Mouse (Mus musculus) megakaryocyte progenitor cell, adult 5-6 weeks (primary cell): ENCODE data around the gene Celsr3. TPM values are rescaled to one million over a fixed set of nuclear protein-coding genes. Genes with fewer than 3 reads are reported as not detected.

Source experiments
- ATAC-seq: replicated peaks from 2 replicates; pipeline ENCODE4 v1.8.0; 2016; ENCODE audit warnings: mild to moderate bottlenecking, moderate TSS enrichment, inconsistent platforms; ENCODE audit not compliant: poor library complexity
- total RNA-seq, 2 experiments: library from RNA; stranded (forward) in 1 of 2; stranded (reverse) in 1 of 2; fragments of 157-497, 149-512 nt in 1 of 2; fragments of 200-1000 nt in 1 of 2; gene quantifications; 2 replicates each; pipeline versions ENCODE4 v1.2.3 to v1.2.4; 2015 to 2017

Gene Celsr3
- total RNA-seq, 2 experiments from 2014 or later = 2.5 to 5.4 TPM

- ATAC-seq = peak; percentile 89
These were observed 27.6 kb downstream of the Celsr3 start for GRCm38 (mm10) chr9:108853635-108854240.

DNA sequence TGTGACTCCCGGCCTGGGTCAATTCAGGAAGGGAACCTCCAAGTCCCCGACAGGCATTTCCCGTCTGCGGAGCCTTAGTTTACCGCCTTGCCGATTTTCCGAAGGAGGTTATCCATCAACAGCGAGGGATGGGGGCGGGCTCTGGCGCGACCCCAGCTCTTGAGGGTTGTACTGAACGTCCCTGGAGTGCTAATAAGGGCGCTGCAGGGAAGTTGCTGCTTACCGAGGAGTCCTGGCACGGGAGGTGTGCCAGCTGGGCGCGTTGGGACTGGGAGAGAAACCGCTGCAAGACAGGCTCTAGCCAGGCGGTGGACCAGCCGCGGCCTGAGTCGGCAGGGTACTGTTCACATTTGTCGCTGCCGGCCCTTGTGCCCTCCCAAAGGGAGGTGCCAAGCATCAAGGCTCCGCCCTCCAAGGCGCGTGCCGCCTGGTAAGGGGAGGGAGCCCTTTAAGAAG lies 28.1 kb downstream of the Celsr3 start:
- ATAC-seq = peak; percentile 88

- no peak for ATAC-seq
These were observed 29.2 kb downstream of the Celsr3 start for GRCm38 (mm10) chr9:108855335-108855734.

GRCm38 (mm10) chr9:108858792-108859527 lies 32.8 kb downstream of the Celsr3 start:
- ATAC-seq = no peak

Other genes starting within 250 kb of the Celsr3 start
- gene Wdr6, start 247.6 kb upstream of the Celsr3 start, total RNA-seq (2015) = 9.8 and 10.2 TPM in 2 replicates
- 15.5 and 17.4 TPM in 2 replicates for gene Wdr6, start 247.6 kb upstream of the Celsr3 start, total RNA-seq (2017)
- 0.39 and 1.2 TPM in 2 replicates for gene P4htm, start 228.7 kb upstream of the Celsr3 start, total RNA-seq (2015)
- gene P4htm, start 228.7 kb upstream of the Celsr3 start, total RNA-seq (2017) = 1.00 and 1.8 TPM in 2 replicates
- gene Arih2, start 176.9 kb upstream of the Celsr3 start, total RNA-seq (2015) = 20.0 and 20.1 TPM in 2 replicates
- gene Arih2, start 176.9 kb upstream of the Celsr3 start, total RNA-seq (2017) = 42.5 and 47.4 TPM in 2 replicates
- gene Slc25a20, start 164.2 kb upstream of the Celsr3 start, total RNA-seq (2015) = 18.5 and 21.5 TPM in 2 replicates
- 26.0 and 28.3 TPM in 2 replicates for gene Slc25a20, start 164.2 kb upstream of the Celsr3 start, total RNA-seq (2017)
- gene Prkar2a, start 137.0 kb upstream of the Celsr3 start, total RNA-seq (2015) = 20.0 and 21.9 TPM in 2 replicates
- 17.4 and 29.2 TPM in 2 replicates for gene Prkar2a, start 137.0 kb upstream of the Celsr3 start, total RNA-seq (2017)
- gene Ip6k2, start 42.5 kb upstream of the Celsr3 start, total RNA-seq (2015) = 12.9 and 21.1 TPM in 2 replicates
- gene Ip6k2, start 42.5 kb upstream of the Celsr3 start, total RNA-seq (2017) = 40.9 and 50.6 TPM in 2 replicates
- gene Nckipsd, start 18.0 kb upstream of the Celsr3 start, total RNA-seq (2015) = 8.4 and 8.7 TPM in 2 replicates
- gene Nckipsd, start 18.0 kb upstream of the Celsr3 start, total RNA-seq (2017) = 5.0 and 5.5 TPM in 2 replicates
- gene Slc26a6, start 27.0 kb downstream of the Celsr3 start, total RNA-seq (2015) = 7.2 and 11.7 TPM in 2 replicates
- gene Slc26a6, start 27.0 kb downstream of the Celsr3 start, total RNA-seq (2017) = 3.0 and 4.7 TPM in 2 replicates
- gene Tmem89, start 88.3 kb downstream of the Celsr3 start, total RNA-seq (2015) = 0.35 TPM in 1 of 2 replicates, not detected in the other
- 0.08 TPM in 1 of 2 replicates, not detected in the other for gene Tmem89, start 88.3 kb downstream of the Celsr3 start, total RNA-seq (2017)
- 144 and 157 TPM in 2 replicates for gene Uqcrc1, start 110.3 kb downstream of the Celsr3 start, total RNA-seq (2015)
- 256 and 338 TPM in 2 replicates for gene Uqcrc1, start 110.3 kb downstream of the Celsr3 start, total RNA-seq (2017)
- gene Col7a1, start 127.3 kb downstream of the Celsr3 start, total RNA-seq (2015) = 0.02 and 0.12 TPM in 2 replicates
- 0.12 and 1.3 TPM in 2 replicates for gene Col7a1, start 127.3 kb downstream of the Celsr3 start, total RNA-seq (2017)
- not detected in 2 replicates for gene Ucn2, start 159.7 kb downstream of the Celsr3 start, total RNA-seq (2015)
- not detected in 2 replicates for gene Ucn2, start 159.7 kb downstream of the Celsr3 start, total RNA-seq (2017)
- 3.9 and 5.9 TPM in 2 replicates for gene Pfkfb4, start 165.5 kb downstream of the Celsr3 start, total RNA-seq (2015)
- 12.8 and 13.5 TPM in 2 replicates for gene Pfkfb4, start 165.5 kb downstream of the Celsr3 start, total RNA-seq (2017)
- gene Shisa5, start 212.2 kb downstream of the Celsr3 start, total RNA-seq (2015) = 19.7 and 20.5 TPM in 2 replicates
- gene Shisa5, start 212.2 kb downstream of the Celsr3 start, total RNA-seq (2017) = 74.8 and 94.4 TPM in 2 replicates
- gene Trex1, start 233.4 kb downstream of the Celsr3 start, total RNA-seq (2015) = 22.4 and 24.1 TPM in 2 replicates
- gene Trex1, start 233.4 kb downstream of the Celsr3 start, total RNA-seq (2017) = 12.3 and 15.6 TPM in 2 replicates
- gene Atrip, start 247.8 kb downstream of the Celsr3 start, total RNA-seq (2015) = 13.3 and 17.6 TPM in 2 replicates
- gene Atrip, start 247.8 kb downstream of the Celsr3 start, total RNA-seq (2017) = 15.3 and 20.1 TPM in 2 replicates